Mouse (Mus musculus): Measurements from ENCODE around the gene Cmtr1.

Cmtr1 gene

GRCm38 (mm10) chr17:29732522-29732921, 72.1 kb downstream of the Cmtr1 start:
- DNase-seq (ENCODE audit: low read depth, low spot score), result no peak

DNA sequence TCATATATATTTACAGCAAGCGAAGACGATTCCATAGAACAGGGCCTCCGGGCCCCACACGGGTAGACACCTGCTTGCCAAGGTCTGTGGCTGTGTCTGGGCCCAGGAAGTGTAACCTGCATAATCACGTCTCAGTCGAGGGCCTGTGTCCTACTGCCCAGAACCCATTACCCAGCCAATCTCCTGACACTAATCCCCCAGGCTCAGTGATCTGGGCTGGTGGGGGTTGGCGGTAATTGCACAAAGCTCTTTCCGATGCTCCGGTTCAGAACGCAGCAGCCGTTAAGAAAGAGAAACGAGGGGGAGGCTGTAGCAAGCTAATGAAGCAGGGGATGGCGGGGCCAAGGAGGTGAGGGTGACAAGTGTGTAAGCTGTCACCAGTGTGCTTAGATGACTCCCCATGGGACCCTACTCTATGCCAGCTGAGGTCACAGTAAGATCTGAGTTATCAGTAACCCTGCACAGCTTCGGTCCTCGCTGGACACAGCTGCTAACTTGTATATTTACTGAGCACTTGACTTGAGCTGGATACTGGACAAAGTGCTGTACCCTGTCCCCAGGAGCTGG, 76.1 kb downstream of the Cmtr1 start:
- DNase-seq (ENCODE audit: low read depth, low spot score), result no peak

- DNase-seq (ENCODE audit: low read depth, low spot score), result peak; percentile 75
Measured at GRCm38 (mm10) chr17:29737849-29738804, 77.7 kb downstream of the Cmtr1 start.

DNA sequence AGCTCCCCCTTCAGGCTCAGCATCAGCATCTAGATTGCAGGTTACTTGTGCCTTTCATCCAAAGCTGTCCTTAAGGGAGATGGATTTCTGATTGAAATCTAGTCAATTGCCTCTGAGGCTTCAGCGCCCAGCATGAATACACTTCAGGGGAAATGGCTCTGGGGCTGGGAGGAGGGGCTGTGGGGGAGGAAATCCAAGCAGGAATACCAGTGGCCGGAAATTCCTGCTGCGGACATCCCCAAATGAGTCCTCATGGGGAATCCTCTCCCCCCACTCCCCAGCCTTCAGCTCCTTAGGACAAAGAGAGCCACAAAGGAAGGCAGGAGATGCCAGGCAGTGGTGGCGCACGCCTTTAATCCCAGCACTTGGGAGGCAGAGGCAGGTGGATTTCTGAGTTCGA, 87.1 kb downstream of the Cmtr1 start:
- no peak for DNase-seq (ENCODE audit: low read depth, low spot score)

DNA sequence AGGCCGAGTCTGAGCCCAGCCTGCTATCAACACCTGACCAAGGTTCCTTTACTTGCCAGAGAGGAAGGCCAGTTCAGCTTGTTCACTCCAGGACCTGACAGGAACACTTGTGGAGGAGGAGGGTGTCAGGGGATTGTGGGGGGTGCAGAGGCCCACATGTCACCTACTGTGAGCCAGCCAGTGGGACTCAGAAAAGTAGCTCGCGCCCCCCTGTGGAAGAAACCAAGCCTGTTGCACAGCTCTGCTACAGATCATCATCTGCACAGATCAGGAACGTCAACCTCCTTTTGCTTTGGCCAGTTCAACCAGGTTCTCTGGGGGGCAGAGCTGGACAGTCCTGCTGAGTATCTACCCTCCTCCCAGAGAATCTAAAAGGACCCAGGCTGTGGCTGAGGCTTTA, 94.1 kb downstream of the Cmtr1 start:
- DNase-seq (ENCODE audit: low read depth, low spot score), result no peak

Measured in brain, adult 2 months (tissue).